Mouse (Mus musculus): ENCODE measurements around the gene Efna2.

- TF ChIP-seq POLR2A (IDR thresholded peaks at IDR 0.05; ENCODE audit: borderline replicate concordance, extremely low read depth, insufficient read depth, insufficient read length, poor library complexity, severe bottlenecking) (0 out of 2 replicates have a peak, but pooled peaks have one; percentile 3), CTCF (IDR thresholded peaks at IDR 0.05; ENCODE audit: borderline replicate concordance, extremely low read depth, insufficient read depth, insufficient read length) (no peak)
Observed at GRCm38 (mm10) chr10:80137626-80138552, 41.4 kb upstream of the Efna2 start.
